Mouse (Mus musculus) heart, adult 8-10 months (tissue): ENCODE measurements at regions not wholly inside any gene's neighbourhood (a gene's known extent, or its start where the extent isn't known, plus 50 kb on each side); places are given as distances from the start of the nearest gene placed in this dataset.

Source experiments
- DNase-seq: peaks from one replicate; pipeline ENCODE4 v3.0.0; 2022; ENCODE audit warnings: low spot score

- no peak for DNase-seq
Observed at GRCm38 (mm10) chr5:18080761-18081160, 118.4 kb downstream of the Gnat3 start.

- DNase-seq, result no peak
Observed at GRCm38 (mm10) chr5:18082219-18082618, 119.9 kb downstream of the Gnat3 start.

GRCm38 (mm10) chr5:18083789-18084188 lies 121.4 kb downstream of the Gnat3 start:
- no peak for DNase-seq

GRCm38 (mm10) chr5:18085456-18085855 lies 123.1 kb downstream of the Gnat3 start:
- DNase-seq, result no peak

- peak; percentile 43 for DNase-seq
Observed at GRCm38 (mm10) chr5:18087919-18088445, 125.6 kb downstream of the Gnat3 start.

- DNase-seq, result no peak
Observed at GRCm38 (mm10) chr5:18089956-18090355, 127.6 kb downstream of the Gnat3 start.

GRCm38 (mm10) chr5:18114905-18115689 lies 152.7 kb downstream of the Gnat3 start:
- no peak for DNase-seq

GRCm38 (mm10) chr5:18135794-18136678 lies 173.7 kb downstream of the Gnat3 start:
- no peak for DNase-seq

GRCm38 (mm10) chr5:18137450-18138061 lies 175.2 kb downstream of the Gnat3 start:
- no peak for DNase-seq

- DNase-seq, result peak; percentile 25
Observed at GRCm38 (mm10) chr5:18152241-18152640, 189.9 kb downstream of the Gnat3 start.

GRCm38 (mm10) chr5:18153703-18154102 lies 191.4 kb downstream of the Gnat3 start:
- DNase-seq, result no peak

GRCm38 (mm10) chr5:18163515-18163914 lies 196.6 kb downstream of the Gnai1 start:
- DNase-seq, result no peak

GRCm38 (mm10) chr5:18177810-18178209 lies 182.3 kb downstream of the Gnai1 start:
- no peak for DNase-seq

GRCm38 (mm10) chr5:18211395-18212057 lies 148.6 kb downstream of the Gnai1 start:
- DNase-seq, result no peak
